Mouse (Mus musculus) skeletal muscle tissue, adult 2 months (tissue): Measurements from ENCODE around the gene Opcml.

Source experiments
- DNase-seq: peaks from one replicate; pipeline ENCODE4 v3.0.0-alpha.2; 2012; ENCODE audit warnings: low read depth, low spot score

Opcml gene

GRCm38 (mm10) chr9:28748902-28749301, 958.3 kb downstream of the Opcml start:
- DNase-seq: no peak

DNA sequence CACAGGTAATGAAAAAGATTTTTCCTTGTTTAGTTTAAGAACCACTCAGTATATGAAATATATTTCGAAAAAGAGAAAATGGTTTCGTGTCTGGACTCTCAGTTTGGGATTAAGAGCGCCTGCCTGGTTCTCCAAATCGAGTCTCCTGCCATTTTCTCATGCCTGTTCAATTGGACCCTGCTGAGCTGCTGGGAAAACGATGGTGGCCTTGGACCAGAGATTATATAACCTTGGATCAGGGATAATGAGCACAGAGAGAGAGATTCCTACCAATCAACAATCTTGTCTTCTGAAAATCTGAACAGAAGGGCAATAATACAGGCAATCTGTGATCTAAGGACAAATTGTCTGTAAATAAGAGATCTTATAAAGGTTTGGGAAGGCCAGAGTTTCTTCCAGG, 962.3 kb downstream of the Opcml start:
- no peak for DNase-seq

DNA sequence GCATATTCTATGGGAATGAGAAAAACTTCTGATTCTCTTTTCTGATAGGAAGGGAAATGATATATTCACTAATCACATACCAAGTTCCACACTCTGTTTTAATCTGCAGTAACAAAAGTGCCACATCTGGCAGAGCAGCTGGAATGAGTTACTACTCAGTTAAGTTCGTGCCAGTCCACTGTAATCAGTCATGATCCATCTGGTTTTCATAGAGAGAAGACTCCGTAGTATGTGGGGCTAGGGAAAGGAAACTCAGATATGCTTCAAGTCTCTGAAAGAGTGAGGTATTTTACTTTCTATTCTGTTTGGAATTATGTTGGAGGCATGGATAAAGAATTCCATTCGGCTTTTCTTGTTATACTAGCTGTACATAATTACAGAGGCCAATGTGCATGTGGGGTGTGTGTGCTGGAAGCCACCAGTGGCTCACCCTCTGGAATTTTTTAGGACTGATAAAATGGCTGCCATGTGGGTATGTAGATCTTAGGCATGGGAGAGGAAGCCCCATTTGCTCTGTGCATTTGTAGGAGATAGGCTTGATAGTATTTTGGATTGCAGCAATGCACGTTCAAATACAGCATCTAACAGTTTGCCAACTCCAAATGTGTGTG, 966.4 kb downstream of the Opcml start:
- DNase-seq: no peak

- no peak for DNase-seq
Measured at GRCm38 (mm10) chr9:28761460-28761859, 970.9 kb downstream of the Opcml start.

GRCm38 (mm10) chr9:28764149-28764548, 973.6 kb downstream of the Opcml start:
- no peak for DNase-seq

DNA sequence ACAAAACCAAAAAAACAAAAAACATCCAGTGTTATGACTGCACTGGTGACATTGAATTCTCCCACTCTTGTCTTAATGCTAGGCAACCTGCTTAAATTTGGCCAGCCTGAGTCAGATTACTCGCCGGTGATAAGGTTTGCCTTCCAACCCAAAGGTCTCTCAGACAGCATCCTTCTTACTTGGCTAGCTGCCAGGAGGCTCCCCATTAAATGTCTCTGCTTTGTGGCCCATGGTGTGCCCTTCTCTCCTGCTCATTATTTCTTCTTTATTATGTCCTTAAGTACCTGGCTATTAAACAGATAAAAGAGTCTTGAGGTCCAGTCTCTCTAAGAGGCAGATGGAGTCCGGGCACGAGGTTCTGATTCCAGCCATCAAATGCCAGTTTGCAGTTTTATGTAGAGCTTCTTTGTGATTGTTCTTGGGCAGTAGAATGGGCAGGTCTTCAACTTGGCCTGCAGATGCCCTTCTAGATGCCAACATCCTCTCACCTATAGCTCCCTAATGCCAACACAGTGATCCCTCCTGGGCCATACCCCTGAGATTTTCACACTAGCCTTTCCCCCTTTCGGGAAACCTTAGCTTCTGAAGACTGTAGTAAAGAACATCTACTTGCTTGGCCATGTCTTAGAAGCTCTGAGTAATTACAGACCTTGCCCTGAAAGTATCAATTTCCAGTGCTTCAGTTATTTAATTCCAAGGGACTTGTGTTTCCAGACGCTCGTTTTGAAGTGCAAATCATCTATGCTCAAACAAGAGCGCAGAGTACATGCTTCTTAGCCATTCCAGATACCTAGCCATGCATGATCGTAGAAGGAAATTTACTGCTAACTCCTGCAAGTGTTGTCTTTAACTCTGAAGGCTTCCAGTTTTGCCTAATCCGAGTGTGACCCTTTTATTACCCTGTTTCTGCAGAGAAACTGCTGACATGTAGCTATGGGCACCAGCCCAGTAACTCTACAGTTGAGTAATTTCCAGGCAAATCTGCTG, 986.2 kb downstream of the Opcml start:
- DNase-seq: no peak

GRCm38 (mm10) chr9:28783834-28784233, 993.3 kb downstream of the Opcml start:
- DNase-seq: no peak

DNA sequence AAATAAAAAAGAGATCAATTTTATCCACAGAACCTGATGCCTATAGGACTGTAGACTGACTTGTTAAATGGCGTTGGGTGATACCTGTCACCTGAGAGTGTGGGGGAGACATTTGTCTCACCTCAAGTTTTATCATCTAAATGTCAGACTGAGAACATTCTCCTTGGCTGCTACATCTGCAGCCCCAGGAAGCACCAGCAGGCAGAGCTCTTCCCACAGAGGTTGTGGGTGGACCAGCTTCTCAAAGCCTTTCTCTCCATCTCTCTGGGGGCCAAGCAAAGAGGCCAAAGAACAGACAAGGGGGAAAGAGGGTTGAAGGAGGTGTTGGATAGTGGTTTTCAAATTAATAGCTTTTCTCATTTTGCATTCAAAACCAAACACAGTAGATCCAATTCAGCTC, 998.9 kb downstream of the Opcml start:
- no peak for DNase-seq

- no peak for DNase-seq
Measured at GRCm38 (mm10) chr9:28800100-28800499, 1009.5 kb downstream of the Opcml start.

GRCm38 (mm10) chr9:28806666-28807065, 1016.1 kb downstream of the Opcml start:
- no peak for DNase-seq

- DNase-seq: no peak
Measured at GRCm38 (mm10) chr9:28822060-28822459, 1031.5 kb downstream of the Opcml start.

GRCm38 (mm10) chr9:28822466-28822865, 1031.9 kb downstream of the Opcml start:
- no peak for DNase-seq

- DNase-seq: no peak
Measured at GRCm38 (mm10) chr9:28825821-28826220, 1035.2 kb downstream of the Opcml start.

DNA sequence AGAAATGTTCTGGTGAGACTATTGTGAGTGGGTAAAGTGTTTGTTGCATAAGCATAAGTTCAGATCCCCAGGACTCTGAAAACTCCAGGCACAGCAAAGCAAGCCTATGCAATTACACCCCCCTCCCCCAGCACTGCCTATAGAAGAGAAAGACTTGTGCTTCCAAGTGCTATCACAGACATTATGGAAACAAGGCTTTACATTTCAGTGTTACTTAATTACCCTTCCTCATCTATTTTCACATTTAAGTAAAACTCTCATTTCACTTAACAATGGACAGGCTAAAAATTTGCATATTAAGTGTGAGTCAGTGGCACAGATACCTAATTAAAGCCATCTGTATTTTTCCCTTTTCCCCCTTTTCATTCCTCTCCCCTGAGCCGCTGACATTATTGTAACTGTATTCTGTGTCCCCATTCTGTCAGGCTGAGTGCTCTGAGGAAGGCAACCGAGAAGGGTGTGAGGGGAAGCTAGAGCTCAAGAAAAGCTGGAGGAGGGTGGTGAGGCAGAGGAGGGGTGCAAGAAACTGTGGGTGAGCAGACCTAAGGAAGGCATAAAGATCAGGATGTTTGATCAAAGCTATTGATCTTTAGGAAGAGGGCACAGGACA, 1055.5 kb downstream of the Opcml start:
- no peak for DNase-seq

DNA sequence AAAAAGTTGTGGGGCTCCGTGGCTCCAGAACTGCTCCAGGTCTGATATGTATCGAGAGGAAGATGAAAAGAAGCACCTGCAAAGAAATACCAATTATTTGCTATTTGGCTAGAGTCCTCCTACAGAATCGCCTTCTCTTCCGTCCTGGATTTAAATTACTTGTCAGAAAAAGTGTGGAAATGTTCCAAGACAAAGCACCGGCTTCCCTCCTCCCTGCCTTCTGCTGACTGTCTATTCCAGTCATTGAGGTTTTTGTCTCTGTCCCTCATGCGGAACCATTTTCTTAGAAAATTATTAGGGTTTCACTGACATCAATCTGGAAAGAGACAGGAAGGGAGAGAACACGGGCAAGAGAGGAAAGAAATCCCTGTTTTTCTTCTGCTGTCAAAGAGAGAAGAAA, 1065.3 kb downstream of the Opcml start:
- DNase-seq: no peak

GRCm38 (mm10) chr9:28861983-28862382, 1071.4 kb downstream of the Opcml start:
- no peak for DNase-seq

DNA sequence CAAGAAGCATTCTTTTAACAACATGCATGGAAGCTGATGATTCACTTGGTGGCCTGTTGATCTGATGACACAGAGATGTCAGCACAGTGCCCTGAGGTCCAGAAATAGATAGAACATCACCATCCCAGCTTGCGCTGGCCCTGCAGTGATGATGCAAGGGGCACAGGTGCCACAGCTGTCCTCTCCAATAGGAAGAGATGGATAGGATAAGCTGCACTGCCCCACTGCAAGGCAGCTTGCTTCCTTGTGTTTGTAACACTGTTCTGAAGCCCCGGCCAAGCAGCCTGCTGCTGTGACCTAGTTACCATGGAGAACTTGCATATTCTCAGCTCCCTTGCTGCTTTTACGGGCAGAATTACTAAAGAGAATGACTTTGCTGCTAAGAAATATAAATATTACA, 1076.7 kb downstream of the Opcml start:
- DNase-seq: no peak

GRCm38 (mm10) chr9:28870478-28870877, 1079.9 kb downstream of the Opcml start:
- DNase-seq: no peak

DNA sequence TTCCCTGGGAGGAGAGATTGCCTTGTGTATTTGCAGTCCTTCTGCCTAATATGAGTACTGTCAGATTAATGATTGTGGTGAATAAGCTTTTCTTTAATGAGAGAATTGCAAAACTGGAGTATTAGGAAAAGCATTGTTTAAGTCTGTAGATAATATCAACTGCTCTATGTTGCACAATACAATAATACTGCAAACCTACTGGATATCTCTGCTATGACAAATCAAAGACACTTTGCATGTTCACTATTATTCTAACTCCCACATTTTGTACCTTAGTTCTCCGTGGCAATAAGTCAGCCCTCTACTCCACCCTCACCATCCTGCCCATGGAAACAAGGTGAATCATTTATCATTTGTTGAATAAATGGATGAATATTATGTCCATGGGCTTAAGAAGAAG, 1092.0 kb downstream of the Opcml start:
- no peak for DNase-seq

GRCm38 (mm10) chr9:28891611-28892010, 1101.0 kb downstream of the Opcml start:
- no peak for DNase-seq

- DNase-seq: no peak
Measured at GRCm38 (mm10) chr9:28903291-28903690, 1112.7 kb downstream of the Opcml start.

- no peak for DNase-seq
Measured at GRCm38 (mm10) chr9:28909738-28910137, 1119.2 kb downstream of the Opcml start.
